Comparison of ENCODE assay signal across 8 mouse cellular contexts in the genomic region with DNA sequence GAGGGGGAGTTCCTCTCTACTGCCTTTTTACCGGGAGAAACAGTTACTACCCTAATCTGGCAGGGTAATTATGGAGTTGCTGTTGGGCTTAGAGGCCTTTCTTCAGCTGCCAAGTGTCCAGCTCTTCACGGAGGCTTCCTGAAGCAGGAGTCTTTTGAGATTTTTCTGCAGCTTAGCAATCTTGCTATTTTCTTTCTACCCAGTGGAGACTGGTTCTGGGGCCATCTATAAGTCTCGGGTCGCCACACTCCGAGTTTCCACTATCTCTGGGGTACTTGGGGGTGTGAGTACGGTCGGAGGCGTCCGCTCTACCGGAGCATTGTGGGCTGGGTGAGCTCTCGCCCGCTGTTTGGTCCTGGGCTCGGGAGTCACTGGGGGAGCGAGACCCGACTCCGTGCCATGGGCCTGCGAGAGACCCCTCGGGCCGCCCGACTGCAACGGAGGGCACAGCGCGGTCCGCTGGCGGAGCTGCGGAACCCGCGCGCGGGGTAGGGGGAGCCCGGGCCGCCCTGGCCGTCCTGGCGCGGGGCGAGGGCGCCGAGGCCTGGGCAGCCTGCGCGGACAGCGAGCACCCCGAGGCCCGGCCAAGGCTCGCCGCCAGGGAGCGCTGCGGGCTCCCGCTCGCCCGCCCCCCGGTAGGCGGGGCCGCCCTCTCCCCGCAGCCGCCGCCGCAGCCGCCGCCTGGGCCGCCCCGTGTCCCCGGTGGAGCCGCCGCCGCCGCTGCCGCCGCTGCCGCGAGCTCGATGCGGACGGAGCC. TPM values are rescaled to one million over a fixed set of nuclear protein-coding genes. Genes with fewer than 3 reads are reported as not detected.
DNase-seq lines count a peak whose midpoint lies in the region; ATAC-seq and TF ChIP-seq lines count a peak whose summit lies in the region.

A gene (plus strand): TSS at position 661 of the 757 bp plus-strand sequence.

- H3K27ac ChIP-seq in bone marrow macrophage, adult 2 months (ENCODE audit: insufficient read depth, low read depth, low read length): peak within 1 kb of the TSS; percentile 91
- H3K27ac ChIP-seq in embryonic fibroblast, embryonic 13.5 days (ENCODE audit: insufficient read depth, low read length): peak within 1 kb of the TSS; percentile 93
- peak within 1 kb of the TSS; percentile 83 for H3K27ac ChIP-seq in heart, embryonic 11.5 days (ENCODE audit: low read depth, low read length)
- H3K27ac ChIP-seq in kidney, embryonic 15.5 days: peak within 1 kb of the TSS; percentile 96
- H3K27ac ChIP-seq in liver, embryonic 11.5 days (ENCODE audit: low read depth, low read length): peak within 1 kb of the TSS; percentile 88
- peak within 1 kb of the TSS; percentile 96 for H3K27ac ChIP-seq in stomach, embryonic 14.5 days (ENCODE audit: low read length)

- H3K9ac ChIP-seq in heart, embryonic 11.5 days (ENCODE audit: low read depth, low read length): peak within 1 kb of the TSS; percentile 99
- H3K9ac ChIP-seq in kidney, embryonic 15.5 days: peak within 1 kb of the TSS; percentile 92
- H3K9ac ChIP-seq in liver, embryonic 11.5 days (ENCODE audit: low read depth, low read length): peak within 1 kb of the TSS; percentile 87
- peak within 1 kb of the TSS; percentile 97 for H3K9ac ChIP-seq in stomach, embryonic 14.5 days (replicated peaks; ENCODE audit: low read depth, low read length)

- TF ChIP-seq POLR2A in bone marrow macrophage, adult 2 months (IDR thresholded peaks at IDR 0.05; ENCODE audit: borderline replicate concordance, low read depth, low read length): 0 out of 2 replicates have a peak, but pooled peaks have one; percentile 4
- peak; percentile 50; the same call in 1 of the 2 replicates for TF ChIP-seq POLR2A in embryonic fibroblast, embryonic 13.5 days (IDR thresholded peaks at IDR 0.05; ENCODE audit: low read depth, low read length)

- no peaks in the 10 kb centered on the region for H3K27me3 ChIP-seq in C2C12 (ENCODE audit: control insufficient read depth, insufficient read depth, insufficient read length)
- no peaks in the 10 kb centered on the region for H3K27me3 ChIP-seq in heart, embryonic 11.5 days (ENCODE audit: control insufficient read depth, insufficient read depth, low read length)
- no peaks in the 10 kb centered on the region for H3K27me3 ChIP-seq in kidney, embryonic 15.5 days
- H3K27me3 ChIP-seq in liver, embryonic 11.5 days (replicated peaks; ENCODE audit: control insufficient read depth, insufficient read depth, low read length): no peaks in the 10 kb centered on the region
- H3K27me3 ChIP-seq in stomach, embryonic 14.5 days (ENCODE audit: control insufficient read depth, insufficient read depth, low read length): no peaks in the 10 kb centered on the region

- under 1% methylated on average over 35 of the region's 73 CpGs for WGBS in heart, embryonic 11.5 days (ENCODE audit: insufficient replicate concordance)
- WGBS in kidney, embryonic 15.5 days: 1% methylated on average over 48 of the region's 73 CpGs
- WGBS in liver, embryonic 11.5 days: under 1% methylated on average over 54 of the region's 73 CpGs
- WGBS in stomach, embryonic 14.5 days: under 1% methylated on average over 61 of the region's 73 CpGs

- H3K79me3 ChIP-seq in C2C12 (ENCODE audit: low read depth): peaks cover 19% of the 10 kb centered on the region

- no peaks in the 10 kb centered on the region for H3K9me3 ChIP-seq in heart, embryonic 11.5 days (replicated peaks; ENCODE audit: control insufficient read depth, low read length)
- no peaks in the 10 kb centered on the region for H3K9me3 ChIP-seq in kidney, embryonic 15.5 days (replicated peaks)
- H3K9me3 ChIP-seq in liver, embryonic 11.5 days (ENCODE audit: control insufficient read depth, low read length): no peaks in the 10 kb centered on the region
- H3K9me3 ChIP-seq in stomach, embryonic 14.5 days (ENCODE audit: control insufficient read depth, low read depth, low read length): no peaks in the 10 kb centered on the region

- peak within 1 kb of the TSS; percentile 99 for H3ac ChIP-seq in C2C12 (ENCODE audit: control insufficient read depth, insufficient read length, low read depth)

- H3K4me3 ChIP-seq in C2C12 (ENCODE audit: insufficient read depth, poor library complexity, severe bottlenecking): peak within 1 kb of the TSS; percentile 95
- H3K4me3 ChIP-seq in bone marrow macrophage, adult 2 months (ENCODE audit: insufficient read depth, low read length): peak within 1 kb of the TSS; percentile 91
- peak within 1 kb of the TSS; percentile 84 for H3K4me3 ChIP-seq in embryonic fibroblast, embryonic 13.5 days (ENCODE audit: insufficient read depth, low read length)
- H3K4me3 ChIP-seq in heart, embryonic 11.5 days (ENCODE audit: low read depth, low read length): peak within 1 kb of the TSS; percentile 96
- H3K4me3 ChIP-seq in kidney, embryonic 15.5 days (replicated peaks): peak within 1 kb of the TSS; percentile 74
- H3K4me3 ChIP-seq in liver, embryonic 11.5 days (ENCODE audit: low read depth, low read length): peak within 1 kb of the TSS; percentile 82
- H3K4me3 ChIP-seq in stomach, embryonic 14.5 days (ENCODE audit: low read depth, low read length): peak within 1 kb of the TSS; percentile 100

- TF ChIP-seq CTCF in C2C12 (IDR thresholded peaks at IDR 0.05; ENCODE audit: control insufficient read depth, insufficient read depth, insufficient read length): peak; percentile 98
- no peak for TF ChIP-seq CTCF in bone marrow macrophage, adult 2 months (IDR thresholded peaks at IDR 0.05; ENCODE audit: low read depth, low read length)
- 0 out of 2 replicates have a peak, but pooled peaks have one; percentile 32 for TF ChIP-seq CTCF in embryonic fibroblast, embryonic 13.5 days (IDR thresholded peaks at IDR 0.05; ENCODE audit: borderline replicate concordance, insufficient read depth, low read length)

- peak; percentile 90 for ATAC-seq in heart, embryonic 11.5 days (replicated peaks; ENCODE audit: insufficient number of reproducible peaks, low FRiP score, low TSS enrichment)
- peak; percentile 95 for ATAC-seq in kidney, embryonic 15.5 days (replicated peaks; ENCODE audit: low FRiP score)
- ATAC-seq in liver, embryonic 11.5 days (replicated peaks; ENCODE audit: low FRiP score): peak; percentile 91
- peak; percentile 94 for ATAC-seq in stomach, embryonic 14.5 days (ENCODE audit: insufficient number of reproducible peaks, insufficient read depth, low FRiP score, low read depth)

- DNase-seq in liver, embryonic 11.5 days (ENCODE audit: low spot score): peak; percentile 86
- peak; percentile 77 to 84 for DNase-seq in natural killer cell, adult 2 months (ENCODE audit: low spot score in 2 of 2)

- peak within 1 kb of the TSS; percentile 90 for H3K4me2 ChIP-seq in heart, embryonic 11.5 days
- H3K4me2 ChIP-seq in kidney, embryonic 15.5 days: peak within 1 kb of the TSS; percentile 85
- peak within 1 kb of the TSS; percentile 84 for H3K4me2 ChIP-seq in liver, embryonic 11.5 days
- peak within 1 kb of the TSS; percentile 69 for H3K4me2 ChIP-seq in stomach, embryonic 14.5 days (replicated peaks; ENCODE audit: low read depth, low read length)

- peaks cover 36% of the 10 kb centered on the region for H3K4me1 ChIP-seq in bone marrow macrophage, adult 2 months (ENCODE audit: control insufficient read depth, insufficient read depth, low read length)
- H3K4me1 ChIP-seq in embryonic fibroblast, embryonic 13.5 days (ENCODE audit: control insufficient read depth, insufficient read depth, low read length): peaks cover 2% of the 10 kb centered on the region; the same call in 1 of the 2 replicates
- H3K4me1 ChIP-seq in heart, embryonic 11.5 days (ENCODE audit: control insufficient read depth, insufficient read depth, low read length): peaks cover 14% of the 10 kb centered on the region
- peaks cover 28% of the 10 kb centered on the region for H3K4me1 ChIP-seq in kidney, embryonic 15.5 days
- peaks cover 26% of the 10 kb centered on the region for H3K4me1 ChIP-seq in liver, embryonic 11.5 days (replicated peaks; ENCODE audit: control insufficient read depth, insufficient read depth, low read length)
- H3K4me1 ChIP-seq in stomach, embryonic 14.5 days (ENCODE audit: control insufficient read depth, insufficient read depth, low read length): peaks cover 20% of the 10 kb centered on the region

- peaks cover 40% of the 10 kb centered on the region for H3K79me2 ChIP-seq in C2C12 (ENCODE audit: control insufficient read depth, insufficient read depth)

- peaks cover 35% of the 10 kb centered on the region for H3K36me3 ChIP-seq in C2C12 (ENCODE audit: control insufficient read depth, insufficient read depth)
- peaks cover 12% of the 10 kb centered on the region; the same call in 1 of the 2 replicates for H3K36me3 ChIP-seq in heart, embryonic 11.5 days (ENCODE audit: control insufficient read depth, insufficient read depth, low read length)
- peaks cover 33% of the 10 kb centered on the region for H3K36me3 ChIP-seq in kidney, embryonic 15.5 days
- H3K36me3 ChIP-seq in liver, embryonic 11.5 days (ENCODE audit: control insufficient read depth, insufficient read depth, low read length): peaks cover 13% of the 10 kb centered on the region
- peaks cover 27% of the 10 kb centered on the region for H3K36me3 ChIP-seq in stomach, embryonic 14.5 days (ENCODE audit: control insufficient read depth, insufficient read depth, low read length)

TF ChIP-seq in C2C12, 6 proteins besides CTCF, POLR2A, EP300 and RAD21:
- TF ChIP-seq MYOG (IDR thresholded peaks at IDR 0.05; ENCODE audit: control insufficient read depth, extremely low read depth, insufficient read length) (no peak), MYOD1 (IDR thresholded peaks at IDR 0.05; ENCODE audit: control insufficient read depth, insufficient read length, low read depth) (no peak), MAX (IDR thresholded peaks at IDR 0.05) (no peak)

RNA-seq across cellular contexts. Expression of the gene that starts here (rescaled TPM):
- 35.9 TPM for polyA plus RNA-seq in C2C12 (2012; fragmentation: generic; extraction: Trizol)
- 33.1 and 34.8 TPM in 2 replicates for polyA plus RNA-seq in bone marrow macrophage, adult 2 months (2012; ENCODE audit: insufficient read depth, insufficient read length, missing spikeins)
- polyA plus RNA-seq in embryonic fibroblast, embryonic 13.5 days (2011; ENCODE audit: insufficient read length, low read depth, missing spikeins): 59.1 and 63.1 TPM in 2 replicates
- 9.3 and 11.7 TPM in 2 replicates for polyA plus RNA-seq in heart, embryonic 11.5 days (2014; fragmentation: Nextera tagmentation; extraction: Ambion mirVana)
- 13.6 and 14.5 TPM in 2 replicates for polyA plus RNA-seq in kidney, embryonic 15.5 days (2015; fragmentation: Nextera tagmentation; extraction: Ambion mirVana)
- 12.2 and 13.4 TPM in 2 replicates for polyA plus RNA-seq in liver, embryonic 11.5 days (2014; fragmentation: Nextera tagmentation; extraction: Ambion mirVana)
- polyA plus RNA-seq in stomach, embryonic 14.5 days (2014; fragmentation: Nextera tagmentation; extraction: Ambion mirVana): 16.7 and 17.8 TPM in 2 replicates

Comparison
In these comparisons a context has a peak if more than half of its experiments do, and no peak if none do; other contexts are left out.
1. Peak in every context shown above with its lines: DNase-seq, ATAC-seq, H3K4me3 ChIP-seq and H3K27ac ChIP-seq.